Mouse (Mus musculus) myocyte (in vitro differentiated cells): Measurements from ENCODE around the gene Taf6l.

Source experiments
- CEBPB ChIP-seq: IDR thresholded peaks from 2 replicates; pipeline ENCODE4 v1.6.1; 2011; ENCODE audit warnings: mild to moderate bottlenecking, moderate library complexity; ENCODE audit not compliant: poor library complexity, insufficient read depth, severe bottlenecking
- E2F4 ChIP-seq: IDR thresholded peaks from one replicate; pipeline ENCODE4 v1.6.1; 2011; ENCODE audit warnings: mild to moderate bottlenecking, control low read depth, moderate library complexity; ENCODE audit not compliant: insufficient read depth
- MAX ChIP-seq: IDR thresholded peaks from one replicate; pipeline ENCODE4 v1.6.1; 2011; ENCODE audit warnings: low read depth, mild to moderate bottlenecking, control low read depth
- MYOD1 ChIP-seq, 3 experiments: IDR thresholded peaks; one replicate each; pipeline ENCODE4 v1.6.1; 2011; ENCODE audit warnings: control low read depth in 2 of 3, low read depth in 2 of 3, mild to moderate bottlenecking in 2 of 3, moderate library complexity in 1 of 3; ENCODE audit not compliant: insufficient read length in 2 of 3, control insufficient read depth in 1 of 3
- POLR2A ChIP-seq: IDR thresholded peaks from one replicate; pipeline ENCODE4 v1.6.1; 2011; ENCODE audit warnings: low read depth, mild to moderate bottlenecking, control low read depth, moderate library complexity; ENCODE audit not compliant: insufficient read length
- POLR2AphosphoS2 ChIP-seq: IDR thresholded peaks from one replicate; pipeline ENCODE4 v1.6.1; 2011; ENCODE audit warnings: low read depth, control low read depth; ENCODE audit not compliant: insufficient read length
- REST ChIP-seq: IDR thresholded peaks from one replicate; pipeline ENCODE4 v1.6.1; 2011; ENCODE audit warnings: mild to moderate bottlenecking, control low read depth, moderate library complexity; ENCODE audit not compliant: insufficient read depth, insufficient read length
- TCF12 ChIP-seq: IDR thresholded peaks from one replicate; pipeline ENCODE4 v1.6.1; 2011; ENCODE audit warnings: mild to moderate bottlenecking, control low read depth; ENCODE audit not compliant: poor library complexity, insufficient read depth, severe bottlenecking
- TCF3 ChIP-seq: IDR thresholded peaks from one replicate; pipeline ENCODE4 v1.6.1; 2011; ENCODE audit warnings: low read depth, control low read depth; ENCODE audit not compliant: insufficient read length
- USF1 ChIP-seq: IDR thresholded peaks from one replicate; pipeline ENCODE4 v1.6.1; 2011; ENCODE audit warnings: low read depth, mild to moderate bottlenecking, control low read depth, moderate library complexity

DNA sequence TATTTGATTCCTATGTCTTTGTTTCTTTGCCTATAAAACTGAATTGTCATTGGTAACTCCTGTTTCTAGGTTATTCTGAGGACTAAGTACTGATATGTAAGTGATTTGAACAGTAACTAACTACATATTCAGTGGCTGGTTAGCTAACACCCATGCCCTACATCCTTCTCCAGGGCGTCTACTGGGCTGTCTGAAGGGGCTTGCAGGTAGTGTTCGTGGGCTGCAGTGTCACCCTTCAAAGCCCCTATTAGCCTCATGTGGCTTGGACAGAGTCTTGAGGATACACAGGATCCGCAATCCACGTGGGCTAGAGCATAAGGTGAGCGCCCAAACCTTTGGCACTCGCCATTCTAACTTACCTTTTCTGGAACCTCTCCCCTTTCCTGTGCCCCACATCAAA is 46.6 kb downstream of the Taf6l start:
- TF ChIP-seq REST = no peak
- TF ChIP-seq TCF12 = no peak
- TF ChIP-seq POLR2AphosphoS2 = no peak
- TF ChIP-seq POLR2A = no peak
- TF ChIP-seq USF1 = no peak
- no peak for TF ChIP-seq E2F4
- TF ChIP-seq TCF3 = no peak
- TF ChIP-seq MYOD1 (IDR thresholded peaks at IDR 0.05; ENCODE audit: control insufficient read depth in 1 of 3, insufficient read length in 2 of 3, low read depth in 2 of 3) = no peak
- TF ChIP-seq MAX = no peak
- TF ChIP-seq CEBPB = no peak
